ENCODE assay signal across 17 mouse cellular contexts in the genomic region with DNA sequence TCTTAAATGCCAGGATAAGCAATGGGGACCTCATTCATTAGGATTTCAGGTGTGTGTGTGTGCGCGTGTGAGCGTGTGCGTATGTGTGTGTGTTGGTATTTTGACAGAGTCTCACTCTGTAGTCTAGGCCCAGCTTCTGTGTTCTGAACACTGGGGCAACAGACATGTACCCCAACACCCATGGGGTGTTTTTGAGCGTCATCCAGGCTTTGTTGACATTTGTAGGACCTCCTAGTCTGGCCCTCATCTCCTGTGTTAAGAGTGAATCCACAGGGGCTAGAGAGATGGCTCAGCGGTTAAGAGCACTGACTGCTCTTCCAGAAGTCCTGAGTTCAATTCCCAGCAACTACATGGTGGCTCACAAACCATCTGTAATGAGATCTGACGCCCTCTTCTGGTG. TPM values are rescaled to one million over a fixed set of nuclear protein-coding genes. Genes with fewer than 3 reads are reported as not detected.
DNase-seq lines count a peak whose midpoint lies in the region; ATAC-seq and TF ChIP-seq lines count a peak whose summit lies in the region.
"Had no signal": no experiment of that assay in that cellular context is flagged by ENCODE, and none has a peak within 500 bp of the region (broad histone marks: within the 10 kb centered on the region; RNA-seq: fewer than 3 reads in every experiment).

No protein-coding gene starts in this region.

- no peaks in the 10 kb centered on the region for H3K27me3 ChIP-seq in forebrain, embryonic 14.5 days (replicated peaks; ENCODE audit: control insufficient read depth, insufficient read depth, low read length)
- H3K27me3 ChIP-seq in forebrain, embryonic 11.5 days (ENCODE audit: control insufficient read depth, insufficient read depth, low read length): no peaks in the 10 kb centered on the region
- no peaks in the 10 kb centered on the region for H3K27me3 ChIP-seq in embryonic facial prominence, embryonic 10.5 days (replicated peaks; ENCODE audit: low read depth, poor library complexity, severe bottlenecking)
- H3K27me3 ChIP-seq in forebrain, postnatal 0 days (ENCODE audit: insufficient read depth, low read length): no peaks in the 10 kb centered on the region
- H3K27me3 ChIP-seq: heart, embryonic 12.5 days; intestine, embryonic 15.5 days; limb, embryonic 13.5 days; liver, embryonic 13.5 days; neural tube, embryonic 12.5 days had no signal

- no peak overlapping the region for H3K27ac ChIP-seq in forebrain, embryonic 14.5 days (ENCODE audit: low read depth, low read length)
- H3K27ac ChIP-seq in forebrain, embryonic 11.5 days (ENCODE audit: low read depth, low read length): no peak overlapping the region
- peak overlapping the region; percentile 82; the same call in 1 of the 2 replicates for H3K27ac ChIP-seq in left cerebral cortex, adult 2 months
- H3K27ac ChIP-seq in embryonic facial prominence, embryonic 10.5 days (replicated peaks): 0 out of 2 replicates have a peak overlapping the region, but pooled peaks have one; percentile 24
- peak overlapping the region; percentile 81; the same call in 1 of the 2 replicates for H3K27ac ChIP-seq in forebrain, postnatal 0 days (ENCODE audit: low read depth, low read length)
- H3K27ac ChIP-seq: intestine, embryonic 15.5 days; limb, embryonic 13.5 days; liver, embryonic 13.5 days; macrophage; neural tube, embryonic 12.5 days had no signal

- H3K4me3 ChIP-seq in forebrain, embryonic 14.5 days (ENCODE audit: low read depth, low read length): no peak overlapping the region
- no peak overlapping the region for H3K4me3 ChIP-seq in forebrain, embryonic 11.5 days (ENCODE audit: low read depth, low read length)
- H3K4me3 ChIP-seq in left cerebral cortex, adult 2 months: no peak overlapping the region
- no peak overlapping the region for H3K4me3 ChIP-seq in embryonic facial prominence, embryonic 10.5 days
- H3K4me3 ChIP-seq in forebrain, postnatal 0 days (ENCODE audit: low read depth, low read length): no peak overlapping the region

- H3K4me2 ChIP-seq in forebrain, embryonic 14.5 days (ENCODE audit: low read length): peak overlapping the region; percentile 64; the same call in 1 of the 2 replicates
- no peak overlapping the region for H3K4me2 ChIP-seq in forebrain, embryonic 11.5 days (ENCODE audit: low read depth, low read length, severe bottlenecking)
- H3K4me2 ChIP-seq in forebrain, postnatal 0 days (ENCODE audit: low read depth): peak overlapping the region; percentile 54; the same call in 1 of the 2 replicates

- 95% methylated on average over 7 of the region's 7 CpGs for WGBS in forebrain, embryonic 14.5 days
- WGBS in forebrain, embryonic 11.5 days: 93% methylated on average over 7 of the region's 7 CpGs
- WGBS in embryonic facial prominence, embryonic 10.5 days: 89% methylated on average over 7 of the region's 7 CpGs
- WGBS in forebrain, postnatal 0 days: 96% methylated on average over 7 of the region's 7 CpGs

- DNase-seq in forebrain, embryonic 14.5 days (ENCODE audit: low spot score): no peak
- DNase-seq in forebrain, embryonic 11.5 days (ENCODE audit: low spot score): no peak
- DNase-seq in left cerebral cortex, adult 2 months (ENCODE audit: extremely low spot score in 1 of 2, low spot score in 2 of 2): no peak
- no peak for DNase-seq in left cerebral cortex, adult 8-10 months (ENCODE audit: low spot score in 2 of 2)
- no peak for DNase-seq in embryonic facial prominence, embryonic 10.5 days (ENCODE audit: low spot score)
- DNase-seq in forebrain, postnatal 0 days: no peak
- DNase-seq: adrenal gland, adult 2 months; heart, adult 11 months; liver, embryonic 13.5 days had no signal

- no peaks in the 10 kb centered on the region for H3K36me3 ChIP-seq in forebrain, embryonic 14.5 days (ENCODE audit: control insufficient read depth, insufficient read depth, low read length)
- no peaks in the 10 kb centered on the region for H3K36me3 ChIP-seq in forebrain, embryonic 11.5 days (ENCODE audit: control insufficient read depth, insufficient read depth, low read length)
- H3K36me3 ChIP-seq in embryonic facial prominence, embryonic 10.5 days (replicated peaks): no peaks in the 10 kb centered on the region
- no peaks in the 10 kb centered on the region for H3K36me3 ChIP-seq in forebrain, postnatal 0 days (ENCODE audit: insufficient read depth)
- H3K36me3 ChIP-seq: heart, embryonic 12.5 days; intestine, embryonic 15.5 days; limb, embryonic 13.5 days; liver, embryonic 13.5 days; neural tube, embryonic 12.5 days had no signal

- no peak overlapping the region for H3K9ac ChIP-seq in forebrain, embryonic 14.5 days (ENCODE audit: low read length)
- H3K9ac ChIP-seq in forebrain, embryonic 11.5 days (ENCODE audit: low read length): no peak overlapping the region
- peak overlapping the region; percentile 56; the same call in 1 of the 2 replicates for H3K9ac ChIP-seq in forebrain, postnatal 0 days
- H3K9ac ChIP-seq: heart, embryonic 12.5 days; intestine, embryonic 15.5 days; limb, embryonic 13.5 days had no signal

- TF ChIP-seq CTCF in left cerebral cortex, adult 2 months (IDR thresholded peaks at IDR 0.05): no peak
- TF ChIP-seq CTCF in forebrain, postnatal 0 days (IDR thresholded peaks at IDR 0.05; ENCODE audit: low read depth): no peak

- intact Hi-C loops in left cerebral cortex, adult 2 months (cut with DNase I): no loop called here

- H3K9me3 ChIP-seq in forebrain, embryonic 14.5 days (replicated peaks; ENCODE audit: control insufficient read depth, low read length): no peaks in the 10 kb centered on the region
- peaks cover 2% of the 10 kb centered on the region; the same call in 1 of the 2 replicates for H3K9me3 ChIP-seq in forebrain, embryonic 11.5 days (ENCODE audit: control insufficient read depth, low read length)
- peaks cover 4% of the 10 kb centered on the region; the same call in 1 of the 2 replicates for H3K9me3 ChIP-seq in embryonic facial prominence, embryonic 10.5 days
- H3K9me3 ChIP-seq in forebrain, postnatal 0 days (ENCODE audit: low read length): no peaks in the 10 kb centered on the region
- H3K9me3 ChIP-seq: heart, embryonic 12.5 days; intestine, embryonic 15.5 days; limb, embryonic 13.5 days; neural tube, embryonic 12.5 days had no signal

- H3K4me1 ChIP-seq in forebrain, embryonic 14.5 days (ENCODE audit: control insufficient read depth, insufficient read depth, low read length): peaks cover 8% of the 10 kb centered on the region
- H3K4me1 ChIP-seq in forebrain, embryonic 11.5 days (replicated peaks; ENCODE audit: control insufficient read depth, insufficient read depth, low read length): peaks cover 5% of the 10 kb centered on the region
- H3K4me1 ChIP-seq in embryonic facial prominence, embryonic 10.5 days: peaks cover 28% of the 10 kb centered on the region
- H3K4me1 ChIP-seq in forebrain, postnatal 0 days (ENCODE audit: insufficient read depth): peaks cover 12% of the 10 kb centered on the region

- ATAC-seq in forebrain, embryonic 14.5 days: no peak
- no peak for ATAC-seq in forebrain, embryonic 11.5 days (replicated peaks; ENCODE audit: low FRiP score)
- no peak for ATAC-seq in forebrain, postnatal 0 days
- ATAC-seq in megakaryocyte progenitor cell, adult 5-6 weeks (replicated peaks; ENCODE audit: poor library complexity): no peak

RNA-seq across cellular contexts. Expression of gene Pafah2, which starts 1.0 kb away (rescaled TPM):
- 7.6 and 9.8 TPM in 2 replicates for polyA plus RNA-seq in forebrain, embryonic 14.5 days (2014; fragmentation: Nextera tagmentation; extraction: Ambion mirVana)
- 7.2 and 8.8 TPM in 2 replicates for polyA plus RNA-seq in forebrain, embryonic 11.5 days (2014; fragmentation: Nextera tagmentation; extraction: Ambion mirVana)
- total RNA-seq in left cerebral cortex, adult 2 months (2021): 1 to 10 TPM; 6.5 to 6.9 TPM
- total RNA-seq in left cerebral cortex, adult 8-10 months (2022): 1 to 10 TPM; 5.8 to 8.7 (median 6.8) TPM
- 7.0 and 8.3 TPM in 2 replicates for polyA plus RNA-seq in embryonic facial prominence, embryonic 10.5 days (2016; fragmentation: Nextera tagmentation; extraction: Ambion mirVana)
- 11.1 and 18.0 TPM in 2 replicates for total RNA-seq in forebrain, postnatal 0 days (2014; rRNA removed)
- polyA plus RNA-seq in forebrain, postnatal 0 days (2015; fragmentation: Nextera tagmentation; extraction: Ambion mirVana): 6.4 and 7.6 TPM in 2 replicates
- total RNA-seq in megakaryocyte progenitor cell, adult 5-6 weeks (2015): 14.0 and 21.2 TPM in 2 replicates
- total RNA-seq in megakaryocyte progenitor cell, adult 5-6 weeks (2017): 14.5 and 16.2 TPM in 2 replicates

RNA-seq across cellular contexts. Expression of gene Extl1, which starts 11.5 kb away (rescaled TPM):
- polyA plus RNA-seq in forebrain, embryonic 14.5 days (2014; fragmentation: Nextera tagmentation; extraction: Ambion mirVana): 0.14 and 0.25 TPM in 2 replicates
- polyA plus RNA-seq in forebrain, embryonic 11.5 days (2014; fragmentation: Nextera tagmentation; extraction: Ambion mirVana): 0.15 and 0.71 TPM in 2 replicates
- 10 to 100 TPM; 46.7 to 48.9 TPM for total RNA-seq in left cerebral cortex, adult 2 months (2021)
- total RNA-seq in left cerebral cortex, adult 8-10 months (2022): 10 to 100 TPM; 42.7 to 51.5 (median 47.1) TPM
- polyA plus RNA-seq in embryonic facial prominence, embryonic 10.5 days (2016; fragmentation: Nextera tagmentation; extraction: Ambion mirVana): 0.25 and 0.66 TPM in 2 replicates
- 0.95 and 1.4 TPM in 2 replicates for total RNA-seq in forebrain, postnatal 0 days (2014; rRNA removed)
- 1.2 TPM in 2 replicates for polyA plus RNA-seq in forebrain, postnatal 0 days (2015; fragmentation: Nextera tagmentation; extraction: Ambion mirVana)
- not detected in 2 replicates for total RNA-seq in megakaryocyte progenitor cell, adult 5-6 weeks (2015)
- total RNA-seq in megakaryocyte progenitor cell, adult 5-6 weeks (2017): not detected in 2 replicates
- total RNA-seq: common myeloid progenitor, adult 5-6 weeks had no signal

RNA-seq across cellular contexts. Expression of gene Slc30a2, which starts 52.2 kb away (rescaled TPM):
- polyA plus RNA-seq in forebrain, embryonic 14.5 days (2014; fragmentation: Nextera tagmentation; extraction: Ambion mirVana): 0.05 and 0.06 TPM in 2 replicates
- not detected in 2 replicates for polyA plus RNA-seq in forebrain, embryonic 11.5 days (2014; fragmentation: Nextera tagmentation; extraction: Ambion mirVana)
- not detected for total RNA-seq in left cerebral cortex, adult 2 months (2021)
- under 1 TPM in 2 of 4 experiments, not detected in 2; 0.16 to 0.23 TPM for total RNA-seq in left cerebral cortex, adult 8-10 months (2022)
- polyA plus RNA-seq in embryonic facial prominence, embryonic 10.5 days (2016; fragmentation: Nextera tagmentation; extraction: Ambion mirVana): 0.07 TPM in 1 of 2 replicates, not detected in the other
- 0.08 TPM in 1 of 2 replicates, not detected in the other for total RNA-seq in forebrain, postnatal 0 days (2014; rRNA removed)
- 0.15 and 0.28 TPM in 2 replicates for polyA plus RNA-seq in forebrain, postnatal 0 days (2015; fragmentation: Nextera tagmentation; extraction: Ambion mirVana)
- 0.07 and 0.15 TPM in 2 replicates for total RNA-seq in megakaryocyte progenitor cell, adult 5-6 weeks (2015)
- total RNA-seq in megakaryocyte progenitor cell, adult 5-6 weeks (2017): not detected in 2 replicates
- total RNA-seq: common myeloid progenitor, adult 5-6 weeks; layer of hippocampus, postnatal 14 days had no signal
- polyA plus RNA-seq: liver, embryonic 13.5 days; macrophage; neural tube, embryonic 12.5 days had no signal

Comparison
In these comparisons a context has a peak if more than half of its experiments do, and no peak if none do; other contexts are left out.
1. H3K27ac ChIP-seq: peak in left cerebral cortex, adult 2 months (single experiment), embryonic facial prominence, embryonic 10.5 days (single experiment) and forebrain, postnatal 0 days (single experiment); none in forebrain, embryonic 14.5 days (single experiment) and forebrain, embryonic 11.5 days (single experiment).
2. RNA of gene Extl1, which starts 11.5 kb away (total RNA-seq): 46.7 to 48.9 TPM in left cerebral cortex, adult 2 months and 42.7 to 51.5 TPM in left cerebral cortex, adult 8-10 months; 0.95 to 1.4 TPM in forebrain, postnatal 0 days and not detected in megakaryocyte progenitor cell, adult 5-6 weeks; every median in the first group is over 10 times any median in the second.